Mouse (Mus musculus) neural tube, embryonic 12.5 days (tissue): ENCODE measurements around the gene Xylb. TPM values are rescaled to one million over a fixed set of nuclear protein-coding genes. Genes with fewer than 3 reads are reported as not detected.

Source experiments
- ATAC-seq: fragments of 200-750 bp; cut with Nextera tagmentation; 2 replicates; pipeline ENCODE4 v1.8.0; 2017; ENCODE audit warnings: low read depth, mild to moderate bottlenecking, moderate TSS enrichment, moderate library complexity; ENCODE audit not compliant: low FRiP score
- H3K27ac ChIP-seq: fragments of 300-500 bp; sonication (generic); 2 replicates; pipeline ENCODE4 v1.5.1; 2016
- H3K27me3 ChIP-seq: fragments of 300-500 bp; sonication (generic); replicated peaks from 2 replicates; pipeline ENCODE4 v1.6.1; 2016; ENCODE audit warnings: mild to moderate bottlenecking
- H3K36me3 ChIP-seq: fragments of 300-500 bp; sonication (generic); 2 replicates; pipeline ENCODE4 v1.6.1; 2016; ENCODE audit warnings: mild to moderate bottlenecking
- H3K4me1 ChIP-seq: fragments of 300-500 bp; sonication (generic); 2 replicates; pipeline ENCODE4 v1.6.1; 2016
- H3K4me2 ChIP-seq: fragments of 300-500 bp; sonication (generic); replicated peaks from 2 replicates; pipeline ENCODE4 v1.6.1; 2016; ENCODE audit warnings: mild to moderate bottlenecking
- H3K4me3 ChIP-seq: fragments of 300-500 bp; sonication (generic); 2 replicates; pipeline ENCODE4 v1.5.1; 2016
- H3K9ac ChIP-seq: fragments of 300-500 bp; sonication (generic); 2 replicates; pipeline ENCODE4 v1.6.1; 2016; ENCODE audit warnings: mild to moderate bottlenecking
- H3K9me3 ChIP-seq: fragments of 300-500 bp; sonication (generic); 2 replicates; pipeline ENCODE4 v1.6.1; 2016; ENCODE audit warnings: mild to moderate bottlenecking
- WGBS: fragments of 180-500 bp; shearing (Covaris S2); methylation state at CpG from one replicate; pipeline ENCODE4 v1.1.7; 2016; 5-methylcytosine and 5-hydroxymethylcytosine counted together
- polyA plus RNA-seq: library from polyadenylated mRNA; unstranded; fragments of >200 nt; fragmentation: Nextera tagmentation; extraction: Ambion mirVana; gene quantifications from 2 replicates; pipeline ENCODE4 v1.2.1, GENCODE M21; 2016

Xylb gene
- 4.5 and 6.5 TPM in 2 replicates for polyA plus RNA-seq

DNA sequence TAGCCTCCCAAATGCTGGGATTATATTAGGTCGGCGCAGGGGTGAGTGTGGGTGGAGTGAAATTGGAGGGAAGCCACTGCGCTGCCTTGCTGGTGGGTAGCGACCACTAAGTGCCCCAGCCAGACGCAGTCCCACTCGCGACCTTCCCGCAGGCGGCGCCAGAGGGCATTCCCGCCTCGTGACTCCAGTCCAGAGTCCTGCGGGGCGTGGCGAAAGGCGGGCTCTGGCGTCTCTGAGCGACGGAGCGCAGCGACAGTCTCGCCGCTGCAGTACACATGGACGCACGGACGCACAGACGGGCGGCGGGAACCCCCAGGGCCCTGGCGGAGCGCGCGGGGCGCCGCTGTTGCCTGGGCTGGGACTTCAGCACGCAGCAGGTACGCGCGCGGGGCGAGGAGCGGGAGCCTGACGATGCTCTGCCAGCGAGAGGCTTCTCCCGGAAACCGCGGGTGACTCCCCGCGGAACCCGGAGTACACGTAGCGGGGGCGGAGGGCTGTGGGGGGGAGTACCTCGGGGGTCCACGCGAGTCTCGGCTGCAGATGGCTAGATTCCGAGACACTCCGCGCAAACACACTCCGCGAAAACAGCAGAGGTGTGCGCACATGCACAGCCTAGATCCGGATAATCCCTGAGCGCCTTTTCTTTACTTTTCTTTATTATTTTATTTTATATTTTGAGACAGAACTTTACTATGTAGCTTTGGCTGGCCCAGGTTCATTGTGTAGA lies at the start of gene Xylb:
Gene Xylb, plus strand, starts transcription at position 51 of the 727 bp plus-strand sequence.
- no peak within 1 kb of the TSS for H3K27ac ChIP-seq

DNA sequence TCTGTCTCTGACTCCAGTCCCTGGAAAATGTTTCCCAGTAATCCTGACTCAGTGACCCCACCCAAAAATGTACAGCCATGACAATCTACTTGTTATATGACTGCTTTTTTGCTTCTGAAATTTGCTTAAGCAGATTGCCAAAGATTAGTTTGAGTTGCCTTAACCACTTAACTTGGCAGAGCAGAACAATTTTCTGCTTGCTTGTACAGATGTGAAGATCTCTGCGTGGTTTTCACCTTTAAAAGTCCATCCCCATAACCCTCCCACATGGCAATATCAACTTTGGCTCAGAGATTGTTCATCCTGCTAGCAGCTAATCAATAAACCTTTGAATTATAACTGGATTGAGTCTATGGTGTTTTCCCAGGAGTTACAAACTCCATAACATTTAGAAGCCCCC lies 48.1 kb upstream of the Xylb start:
- no peak for ATAC-seq
- H3K9ac ChIP-seq: no peak overlapping the region
- no peaks in the 10 kb centered on the region for H3K27me3 ChIP-seq
- H3K27ac ChIP-seq: no peak overlapping the region
- no peaks in the 10 kb centered on the region for H3K9me3 ChIP-seq
- no peaks in the 10 kb centered on the region for H3K36me3 ChIP-seq
- H3K4me3 ChIP-seq: no peak overlapping the region
- H3K4me2 ChIP-seq: no peak overlapping the region
- WGBS: 96% methylated on average over 1 of the region's 1 CpGs
- H3K4me1 ChIP-seq: no peaks in the 10 kb centered on the region

More for the DNA sequence above, at the start of gene Xylb:
- Histone ChIP-seq H3K4me3 (peak within 1 kb of the TSS; percentile 58), H3K9me3 (no peaks in the 10 kb centered on the region), H3K4me2 (peak within 1 kb of the TSS; percentile 92), H3K4me1 (0 out of 2 replicates have a peak, but pooled peaks cover 3% of the 10 kb centered on the region), H3K27me3 (0 out of 2 replicates have a peak, but pooled peaks cover 2% of the 10 kb centered on the region), H3K9ac (peak within 1 kb of the TSS; percentile 59; the same call in 1 of the 2 replicates), H3K36me3 (no peaks in the 10 kb centered on the region)
- peak; percentile 78 for ATAC-seq
- whole genome bisulfite sequencing: 3% methylated on average over 65 of the region's 65 CpGs

DNA sequence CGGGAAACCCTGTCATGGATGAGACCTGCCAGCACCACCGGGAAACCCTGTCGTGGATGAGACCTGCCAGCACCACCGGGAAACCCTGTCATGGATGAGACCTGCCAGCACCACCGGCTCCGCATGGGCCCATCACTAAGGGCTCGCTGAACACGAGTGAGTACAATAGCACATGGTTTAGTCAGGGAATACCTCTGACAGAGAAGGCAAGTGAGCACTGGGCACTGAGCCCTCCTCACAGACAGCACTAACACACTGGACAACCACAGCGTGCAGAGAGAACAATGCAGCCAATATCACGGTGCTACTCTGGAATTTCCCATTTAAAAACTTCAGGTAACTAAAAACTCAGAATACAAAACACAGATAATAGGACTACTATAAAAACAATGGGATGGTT lies 44.1 kb upstream of the Xylb start:
- no peak overlapping the region for H3K4me2 ChIP-seq
- no peaks in the 10 kb centered on the region for H3K27me3 ChIP-seq
- no peak overlapping the region for H3K27ac ChIP-seq
- WGBS: 94% methylated on average over 10 of the region's 10 CpGs
- no peak overlapping the region for H3K9ac ChIP-seq
- H3K9me3 ChIP-seq: no peaks in the 10 kb centered on the region
- no peak overlapping the region for H3K4me3 ChIP-seq
- no peak for ATAC-seq
- H3K36me3 ChIP-seq: no peaks in the 10 kb centered on the region
- no peaks in the 10 kb centered on the region for H3K4me1 ChIP-seq

DNA sequence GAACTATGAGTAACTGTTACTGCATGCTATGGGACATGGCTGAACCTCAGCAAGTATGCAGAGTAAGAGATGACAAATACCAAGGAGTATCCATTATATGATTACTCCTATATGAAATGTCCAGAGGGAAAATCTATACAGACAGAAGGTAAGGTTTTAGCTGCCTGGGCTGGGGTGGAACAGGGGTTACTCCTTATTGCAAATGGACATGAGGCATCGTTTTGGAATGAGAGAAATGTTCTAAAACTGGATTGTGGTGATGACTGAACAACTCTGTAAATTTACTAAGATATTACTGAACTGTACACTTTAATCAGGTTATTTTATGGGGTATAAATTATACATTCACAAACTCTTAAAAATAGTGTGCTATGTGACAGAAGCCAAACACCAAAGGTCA lies 38.3 kb upstream of the Xylb start:
- WGBS: 95% methylated on average over 1 of the region's 1 CpGs
- ATAC-seq: no peak

DNA sequence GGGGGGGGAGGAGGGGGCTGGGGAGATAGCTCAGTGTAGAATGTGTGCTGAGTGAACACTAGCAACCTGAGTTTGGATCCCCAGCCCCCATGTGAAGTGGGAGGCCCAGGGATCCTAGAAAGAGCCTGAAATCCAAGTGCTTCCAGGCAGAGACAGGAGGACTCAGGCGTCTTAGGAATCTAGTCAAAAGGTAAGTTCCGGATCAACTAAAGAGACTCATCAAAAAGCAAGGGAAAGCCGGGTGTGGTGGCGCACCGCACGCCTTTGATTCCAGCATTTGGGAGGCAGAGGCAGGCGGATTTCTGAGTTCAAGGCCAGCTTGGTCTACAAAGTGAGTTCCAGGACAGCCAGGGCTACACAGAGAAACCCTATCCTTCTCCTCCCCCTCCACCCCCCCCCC lies 36.7 kb upstream of the Xylb start:
- Histone ChIP-seq H3K4me3 (no peak overlapping the region), H3K9ac (no peak overlapping the region), H3K9me3 (no peaks in the 10 kb centered on the region), H3K27ac (no peak overlapping the region), H3K4me2 (peak overlapping the region; percentile 91), H3K4me1 (peaks cover 16% of the 10 kb centered on the region), H3K36me3 (no peaks in the 10 kb centered on the region), H3K27me3 (no peaks in the 10 kb centered on the region)
- ATAC-seq: no peak
- WGBS: 80% methylated on average over 7 of the region's 7 CpGs

More for the DNA sequence above, 38.3 kb upstream of the Xylb start:
- Histone ChIP-seq H3K27ac (no peak overlapping the region), H3K36me3 (no peaks in the 10 kb centered on the region), H3K27me3 (no peaks in the 10 kb centered on the region), H3K9me3 (no peaks in the 10 kb centered on the region), H3K4me3 (no peak overlapping the region), H3K9ac (no peak overlapping the region), H3K4me2 (no peak overlapping the region), H3K4me1 (peaks cover 16% of the 10 kb centered on the region)

DNA sequence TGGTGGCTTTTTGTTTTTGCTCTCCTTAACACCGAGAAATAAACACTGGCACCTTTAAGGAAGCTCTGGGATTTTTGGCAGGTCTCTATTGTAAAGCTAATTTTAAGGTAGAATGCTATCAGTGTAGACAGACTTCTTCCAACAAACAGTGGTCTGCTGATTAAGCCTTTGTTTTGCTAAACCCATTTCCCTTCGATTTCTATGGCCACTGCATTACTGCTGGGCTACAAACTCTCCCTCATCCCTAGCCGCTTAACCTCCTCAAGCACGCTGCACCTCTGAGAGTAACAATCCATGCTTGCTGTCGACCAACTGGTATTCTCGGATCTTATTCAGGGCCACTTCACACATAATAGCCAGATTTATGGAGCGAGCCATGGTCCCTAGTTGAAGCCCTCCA lies 36.2 kb upstream of the Xylb start:
- Histone ChIP-seq H3K36me3 (no peaks in the 10 kb centered on the region), H3K9me3 (no peaks in the 10 kb centered on the region), H3K4me2 (peak overlapping the region; percentile 91), H3K27me3 (no peaks in the 10 kb centered on the region), H3K4me1 (peaks cover 16% of the 10 kb centered on the region), H3K9ac (peak overlapping the region; percentile 87), H3K4me3 (peak overlapping the region; percentile 90), H3K27ac (no peak overlapping the region)
- ATAC-seq: no peak
- WGBS: 10% methylated on average over 7 of the region's 7 CpGs

DNA sequence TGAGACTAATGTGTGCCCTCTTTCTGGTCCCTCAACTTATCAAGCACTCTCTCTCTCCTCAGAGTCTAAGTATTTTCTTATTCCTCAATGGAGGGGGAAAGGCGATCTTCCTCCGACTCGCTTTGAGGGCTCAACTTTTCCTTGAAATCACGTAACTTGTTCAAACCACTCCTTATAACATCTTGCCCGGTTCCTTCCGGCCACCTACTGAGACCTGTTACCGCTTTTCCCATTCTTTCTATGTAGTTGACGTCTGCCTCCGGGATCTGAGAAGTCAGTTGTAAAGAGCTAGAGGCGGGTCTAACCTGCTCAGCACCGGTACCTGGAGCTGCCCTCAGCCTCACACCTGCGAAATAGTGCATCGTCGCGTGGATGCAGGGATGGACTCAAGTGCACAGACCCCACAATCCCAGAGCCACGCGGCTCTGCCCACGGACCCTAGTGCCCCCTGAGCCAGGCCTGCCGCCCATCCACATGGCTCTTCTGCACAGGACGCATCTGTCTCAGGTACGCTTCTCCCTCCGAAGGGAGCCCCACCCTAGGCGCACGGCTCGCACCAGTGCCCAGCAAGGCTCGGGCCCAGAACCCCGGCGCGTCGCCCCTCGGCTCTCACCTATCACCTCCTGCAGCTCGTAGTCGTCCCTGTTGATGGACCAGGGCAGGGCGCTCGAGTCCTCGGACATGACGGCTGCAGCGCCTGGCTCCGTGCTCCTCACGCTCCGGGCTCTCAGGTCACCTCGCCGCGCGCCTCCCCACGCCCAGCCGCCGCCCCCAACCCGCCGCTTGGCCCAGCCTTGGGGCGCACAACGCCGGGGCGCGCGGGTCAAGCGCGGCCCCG lies 35.6 kb upstream of the Xylb start:
- Histone ChIP-seq H3K27me3 (no peaks in the 10 kb centered on the region), H3K9me3 (no peaks in the 10 kb centered on the region), H3K4me3 (peak overlapping the region; percentile 90), H3K9ac (peak overlapping the region; percentile 87), H3K36me3 (no peaks in the 10 kb centered on the region), H3K4me2 (peak overlapping the region; percentile 91), H3K27ac (peak overlapping the region; percentile 69; the same call in 1 of the 2 replicates), H3K4me1 (peaks cover 16% of the 10 kb centered on the region)
- peak; percentile 63 for ATAC-seq
- under 1% methylated on average over 59 of the region's 59 CpGs for WGBS

DNA sequence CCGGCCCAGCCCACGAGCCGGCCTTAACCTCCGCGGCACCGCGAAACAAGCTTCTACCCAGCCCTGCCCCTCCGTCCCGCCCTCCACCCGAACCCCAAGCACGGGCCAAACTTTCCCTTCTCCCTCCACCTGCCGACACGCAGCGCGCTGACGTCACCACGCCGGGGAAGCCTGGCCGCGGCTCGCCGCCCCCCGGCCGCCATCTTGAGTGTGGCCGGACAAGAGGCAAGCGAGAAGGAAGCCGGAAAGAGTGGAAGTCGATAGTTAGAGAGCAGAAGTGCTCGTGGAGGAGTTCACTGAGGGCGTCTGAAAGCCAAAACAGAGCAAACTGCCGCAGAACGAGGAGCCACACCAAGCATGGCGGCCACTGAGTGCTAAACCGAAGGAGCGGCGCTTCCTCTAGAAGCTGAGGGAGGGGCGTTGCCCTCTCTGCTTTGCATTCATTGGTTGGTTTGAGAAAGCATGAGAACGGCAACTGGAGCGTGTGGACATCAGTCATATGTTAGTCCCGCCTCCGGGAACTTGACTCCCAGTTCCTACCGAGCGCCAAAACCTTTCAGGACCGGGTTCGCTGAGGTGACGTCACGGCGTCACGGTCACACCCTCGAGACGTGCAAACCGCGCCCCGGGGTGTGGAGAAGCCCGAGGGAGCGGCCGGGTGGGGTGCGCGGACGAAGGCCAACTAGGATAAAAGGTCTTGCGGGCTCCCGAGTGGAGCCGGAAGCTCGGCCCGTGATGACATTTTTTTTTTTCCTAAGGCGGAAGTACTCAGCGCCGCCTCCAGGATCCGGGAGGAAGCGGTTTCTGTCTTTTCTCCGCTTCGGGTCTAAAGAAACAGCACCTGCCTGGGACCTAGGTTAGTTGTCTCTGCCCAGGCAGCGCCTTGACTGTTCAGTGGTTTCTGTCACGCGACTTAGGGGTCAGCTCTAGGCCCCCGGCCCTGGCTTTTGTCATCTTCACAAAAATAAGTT lies 34.6 kb upstream of the Xylb start, which contains the start of gene Oxsr1:
Gene Oxsr1, minus strand, starts transcription at position 139 of the 971 bp plus-strand sequence.
- WGBS: under 1% methylated on average over 76 of the region's 76 CpGs
- peak; percentile 96 for ATAC-seq
- peaks cover 16% of the 10 kb centered on the region for H3K4me1 ChIP-seq

DNA sequence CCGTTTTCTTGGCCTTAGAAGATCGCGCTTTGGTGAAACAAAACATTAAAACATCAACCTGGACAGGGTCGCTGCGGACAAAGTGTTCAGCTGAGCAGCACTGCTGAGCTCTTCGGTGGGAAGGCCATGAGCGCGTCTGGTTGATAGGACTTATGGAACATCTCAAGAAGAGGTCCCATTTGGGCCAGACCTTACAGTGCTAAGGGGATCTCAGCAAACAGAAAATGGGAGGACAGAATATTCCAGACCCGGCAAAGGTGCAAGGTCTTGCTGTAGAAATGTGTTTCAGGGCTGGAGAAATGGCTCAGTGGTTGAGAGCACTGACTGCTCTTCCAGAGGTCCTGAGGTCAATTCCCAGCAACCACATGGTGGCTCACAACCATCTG lies 33.9 kb upstream of the Xylb start:
- 7% methylated on average over 9 of the region's 9 CpGs for WGBS
- peak overlapping the region; percentile 87 for H3K9ac ChIP-seq
- no peaks in the 10 kb centered on the region for H3K9me3 ChIP-seq
- H3K4me1 ChIP-seq: peaks cover 16% of the 10 kb centered on the region
- H3K4me3 ChIP-seq: peak overlapping the region; percentile 90
- no peaks in the 10 kb centered on the region for H3K36me3 ChIP-seq
- ATAC-seq: peak; percentile 11; the same call in 1 of the 2 replicates
- H3K27ac ChIP-seq: peak overlapping the region; percentile 69
- H3K27me3 ChIP-seq: no peaks in the 10 kb centered on the region
- peak overlapping the region; percentile 91 for H3K4me2 ChIP-seq

More for the DNA sequence above, 34.6 kb upstream of the Xylb start, which contains the start of gene Oxsr1:
- Histone ChIP-seq H3K9me3 (no peaks in the 10 kb centered on the region), H3K4me3 (peak within 1 kb of the TSS; percentile 90), H3K27me3 (no peaks in the 10 kb centered on the region), H3K27ac (peak within 1 kb of the TSS; percentile 69), H3K36me3 (no peaks in the 10 kb centered on the region), H3K9ac (peak within 1 kb of the TSS; percentile 87), H3K4me2 (peak within 1 kb of the TSS; percentile 91)

DNA sequence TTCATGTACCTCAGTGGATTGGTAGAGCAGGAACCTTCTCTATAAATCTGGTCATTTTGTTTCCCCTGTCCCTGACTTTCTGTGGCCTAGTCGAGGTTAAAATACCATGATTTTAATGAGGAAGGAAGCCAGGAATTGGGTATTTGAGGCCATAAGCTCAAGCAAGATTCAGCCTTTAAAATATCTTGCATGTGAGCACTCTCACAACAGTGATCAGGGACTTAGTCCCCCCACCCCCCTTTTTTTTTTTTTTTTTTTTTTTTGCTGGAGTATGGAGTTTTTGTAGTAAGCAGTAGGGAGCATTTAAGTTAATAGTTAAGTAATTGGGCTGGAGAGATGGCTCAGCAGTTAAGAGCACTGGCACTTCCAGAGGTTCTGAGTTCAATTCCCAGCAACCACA lies 33.1 kb upstream of the Xylb start:
- no peaks in the 10 kb centered on the region for H3K36me3 ChIP-seq
- no peak overlapping the region for H3K4me3 ChIP-seq
- no peak for ATAC-seq
- no peak overlapping the region for H3K9ac ChIP-seq
- H3K27me3 ChIP-seq: no peaks in the 10 kb centered on the region
- 67% methylated on average over 1 of the region's 1 CpGs for WGBS
- no peak overlapping the region for H3K4me2 ChIP-seq
- no peak overlapping the region for H3K27ac ChIP-seq
- H3K9me3 ChIP-seq: no peaks in the 10 kb centered on the region
- H3K4me1 ChIP-seq: peaks cover 16% of the 10 kb centered on the region

DNA sequence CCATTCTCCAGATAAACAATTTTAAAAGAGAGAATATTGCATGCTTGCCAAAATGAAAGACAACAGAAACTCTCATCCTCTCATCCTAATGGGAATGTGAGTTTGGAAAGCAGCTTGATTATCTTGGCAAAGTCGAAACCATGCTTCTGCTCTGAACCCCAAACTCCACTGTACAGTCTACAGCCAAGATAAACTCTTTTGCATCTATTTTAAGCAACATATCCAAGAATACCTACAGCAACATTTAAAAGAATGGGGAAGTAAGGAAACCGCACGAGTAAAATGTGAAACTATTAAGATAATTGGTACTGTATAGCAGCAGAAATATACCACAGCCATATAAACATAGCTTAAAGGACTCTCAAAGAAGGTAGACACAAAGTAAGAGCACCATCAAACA lies 28.7 kb upstream of the Xylb start:
- H3K4me1 ChIP-seq: 0 out of 2 replicates have a peak, but pooled peaks cover under 1% of the 10 kb centered on the region
- H3K36me3 ChIP-seq: no peaks in the 10 kb centered on the region
- 87% methylated on average over 3 of the region's 3 CpGs for WGBS
- no peaks in the 10 kb centered on the region for H3K27me3 ChIP-seq
- no peak overlapping the region for H3K9ac ChIP-seq
- H3K4me2 ChIP-seq: no peak overlapping the region
- H3K4me3 ChIP-seq: no peak overlapping the region
- H3K9me3 ChIP-seq: no peaks in the 10 kb centered on the region
- no peak for ATAC-seq
- no peak overlapping the region for H3K27ac ChIP-seq
